Mouse (Mus musculus): ENCODE results near the gene Irgm1. TPM values are rescaled to one million over a fixed set of nuclear protein-coding genes. Genes with fewer than 3 reads are reported as not detected.

The Irgm1 gene
- total RNA-seq, 1 experiment, result 5.7 TPM

DNA sequence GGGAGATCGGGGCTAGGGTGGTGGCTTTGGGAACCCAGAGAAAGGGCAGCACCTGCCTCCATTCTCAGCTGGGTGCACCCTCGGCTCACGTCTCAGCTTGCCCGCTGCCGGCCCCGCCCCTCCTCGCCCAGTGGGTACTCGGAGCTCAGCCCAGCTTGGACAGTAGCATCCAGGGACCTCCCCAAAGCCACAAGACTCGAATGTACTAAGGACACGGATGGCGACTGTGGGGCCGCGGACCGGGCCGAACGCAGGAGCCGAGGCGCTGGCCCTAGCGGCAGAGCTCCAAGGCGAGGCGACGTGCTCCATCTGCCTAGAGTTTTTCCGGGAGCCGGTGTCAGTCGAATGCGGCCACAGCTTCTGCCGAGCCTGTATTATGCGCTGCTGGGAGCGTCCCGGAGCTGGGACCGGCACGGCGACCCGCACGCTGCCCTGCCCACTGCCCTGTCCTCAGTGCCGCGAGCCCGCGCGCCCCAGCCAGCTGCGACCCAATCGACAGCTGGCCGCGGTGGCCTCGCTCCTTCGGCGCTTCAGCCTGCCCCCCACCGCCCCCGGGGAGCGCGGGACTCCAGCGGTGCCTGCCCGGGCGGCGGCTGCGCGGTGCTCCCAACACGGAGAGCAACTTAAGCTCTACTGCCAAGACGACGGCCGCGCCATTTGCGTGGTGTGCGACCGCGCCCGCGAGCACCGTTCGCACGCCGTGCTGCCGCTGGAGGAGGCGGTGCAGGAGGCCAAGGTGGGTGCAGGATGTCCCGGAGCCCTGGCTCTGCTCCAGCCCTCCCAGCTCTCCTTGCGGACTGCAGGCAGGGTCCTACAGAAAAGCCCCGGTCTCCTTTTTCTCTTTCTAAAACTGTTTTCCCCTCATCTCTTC, 33.9 kb downstream of the Irgm1 start:
- peak overlapping the region; percentile 69 for H3K9ac ChIP-seq (ENCODE audit: insufficient read depth, low read depth, low read length, poor library complexity, severe bottlenecking)
- no peaks in the 10 kb centered on the region for H3K36me3 ChIP-seq (ENCODE audit: control insufficient read depth, insufficient read depth, low read length, poor library complexity, severe bottlenecking)
- TF ChIP-seq ZC3H11A (IDR thresholded peaks at IDR 0.05; ENCODE audit: borderline replicate concordance, low read depth, low read length) (no peak), CHD2 (IDR thresholded peaks at IDR 0.05; ENCODE audit: low read depth, low read length) (no peak), MAFK (IDR thresholded peaks at IDR 0.05; ENCODE audit: insufficient read depth, low read depth, low read length) (no peak), ZNF384 (IDR thresholded peaks at IDR 0.05; ENCODE audit: low read depth, low read length) (no peak), HCFC1 (IDR thresholded peaks at IDR 0.05; ENCODE audit: borderline replicate concordance, insufficient read depth, low read length) (no peak)
- no peaks in the 10 kb centered on the region for H3K9me3 ChIP-seq (ENCODE audit: control insufficient read depth, insufficient read depth, low read depth, low read length)
- no peak overlapping the region for H3K27ac ChIP-seq (ENCODE audit: insufficient read depth, low read depth, low read length, poor library complexity, severe bottlenecking)
- in situ Hi-C loops (cut with MboI; ENCODE audit: low sequenced_read_pairs in 2 of 2, unreplicated experiment in 2 of 2), result no loop called here
- no peak for DNase-seq (ENCODE audit: low read depth, low spot score)
- H3K4me1 ChIP-seq (ENCODE audit: control insufficient read depth in 2 of 2, insufficient read depth in 2 of 2, low read length in 2 of 2, poor library complexity in 1 of 2), result peaks cover 0 to 14% of the 10 kb centered on the region in 2 experiments; a peak in 2 of 4 replicates
- H3K4me3 ChIP-seq (ENCODE audit: insufficient read depth in 1 of 2, low read depth in 1 of 2, low read length in 2 of 2, poor library complexity in 1 of 2, severe bottlenecking in 1 of 2), result peak overlapping the region; percentile 83 to 84

DNA sequence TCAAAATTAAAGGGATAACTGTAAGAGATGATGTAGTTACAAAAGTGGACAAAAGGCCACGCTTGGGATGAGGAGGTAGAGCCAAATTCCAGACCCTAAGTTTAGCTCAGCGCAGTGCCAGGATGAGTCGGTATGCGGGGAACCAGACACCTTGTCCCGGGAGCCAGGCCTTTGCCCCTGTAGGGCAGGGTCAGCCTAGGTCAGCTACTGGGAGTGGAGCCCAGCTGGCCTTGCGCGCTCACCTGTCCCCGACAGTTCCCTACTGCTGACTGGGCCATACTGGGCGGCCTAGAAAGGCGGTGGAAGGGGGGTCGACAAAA, 34.5 kb downstream of the Irgm1 start:
- no peaks in the 10 kb centered on the region for H3K36me3 ChIP-seq (ENCODE audit: control insufficient read depth, insufficient read depth, low read length, poor library complexity, severe bottlenecking)
- DNase-seq (ENCODE audit: low read depth, low spot score), result no peak
- no peak overlapping the region for H3K27ac ChIP-seq (ENCODE audit: insufficient read depth, low read depth, low read length, poor library complexity, severe bottlenecking)
- H3K9me3 ChIP-seq (ENCODE audit: control insufficient read depth, insufficient read depth, low read depth, low read length), result no peaks in the 10 kb centered on the region
- peak overlapping the region; percentile 69 for H3K9ac ChIP-seq (ENCODE audit: insufficient read depth, low read depth, low read length, poor library complexity, severe bottlenecking)
- peak overlapping the region; percentile 83 to 84 for H3K4me3 ChIP-seq (ENCODE audit: insufficient read depth in 1 of 2, low read depth in 1 of 2, low read length in 2 of 2, poor library complexity in 1 of 2, severe bottlenecking in 1 of 2)
- H3K4me1 ChIP-seq (ENCODE audit: control insufficient read depth in 2 of 2, insufficient read depth in 2 of 2, low read length in 2 of 2, poor library complexity in 1 of 2), result peaks cover 0 to 14% of the 10 kb centered on the region in 2 experiments; a peak in 2 of 4 replicates
- no peak for TF ChIP-seq HCFC1 (IDR thresholded peaks at IDR 0.05; ENCODE audit: borderline replicate concordance, insufficient read depth, low read length)
- no peak for TF ChIP-seq CHD2 (IDR thresholded peaks at IDR 0.05; ENCODE audit: low read depth, low read length)
- no peak for TF ChIP-seq ZNF384 (IDR thresholded peaks at IDR 0.05; ENCODE audit: low read depth, low read length)
- TF ChIP-seq MAFK (IDR thresholded peaks at IDR 0.05; ENCODE audit: insufficient read depth, low read depth, low read length), result no peak
- in situ Hi-C loops (cut with MboI; ENCODE audit: low sequenced_read_pairs in 2 of 2, unreplicated experiment in 2 of 2), result no loop called here

DNA sequence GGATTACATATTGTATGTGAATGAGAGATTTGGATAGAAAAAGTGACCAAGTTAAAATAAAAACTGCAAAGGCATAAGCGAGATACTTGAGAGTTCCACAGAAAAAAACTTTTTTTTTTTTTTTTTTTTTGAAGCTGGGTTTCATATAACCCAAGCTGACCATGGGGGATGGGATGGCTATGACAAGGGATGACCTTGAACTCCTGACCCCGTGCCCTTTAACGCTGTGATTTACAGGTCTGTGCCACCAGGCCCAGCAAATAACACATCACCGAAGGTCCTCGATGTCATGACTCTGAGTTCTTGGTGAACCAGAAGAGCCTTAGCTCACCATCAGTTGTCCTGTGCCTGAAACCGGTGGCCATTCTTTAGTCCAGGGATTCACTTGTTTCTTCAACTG, 35.6 kb downstream of the Irgm1 start:
- TF ChIP-seq ZNF384 (IDR thresholded peaks at IDR 0.05; ENCODE audit: low read depth, low read length), result peak; percentile 85
- TF ChIP-seq CHD2 (IDR thresholded peaks at IDR 0.05; ENCODE audit: low read depth, low read length), result no peak
- H3K36me3 ChIP-seq (ENCODE audit: control insufficient read depth, insufficient read depth, low read length, poor library complexity, severe bottlenecking), result no peaks in the 10 kb centered on the region
- no peak for DNase-seq (ENCODE audit: low read depth, low spot score)
- H3K4me1 ChIP-seq (ENCODE audit: control insufficient read depth in 2 of 2, insufficient read depth in 2 of 2, low read length in 2 of 2, poor library complexity in 1 of 2), result peaks cover 0 to 14% of the 10 kb centered on the region in 2 experiments; a peak in 2 of 4 replicates
- in situ Hi-C loops (cut with MboI; ENCODE audit: low sequenced_read_pairs in 2 of 2, unreplicated experiment in 2 of 2), result no loop called here
- no peak overlapping the region for H3K27ac ChIP-seq (ENCODE audit: insufficient read depth, low read depth, low read length, poor library complexity, severe bottlenecking)
- no peak overlapping the region for H3K4me3 ChIP-seq (ENCODE audit: insufficient read depth in 1 of 2, low read depth in 1 of 2, low read length in 2 of 2, poor library complexity in 1 of 2, severe bottlenecking in 1 of 2)
- no peak overlapping the region for H3K9ac ChIP-seq (ENCODE audit: insufficient read depth, low read depth, low read length, poor library complexity, severe bottlenecking)
- H3K9me3 ChIP-seq (ENCODE audit: control insufficient read depth, insufficient read depth, low read depth, low read length), result no peaks in the 10 kb centered on the region

DNA sequence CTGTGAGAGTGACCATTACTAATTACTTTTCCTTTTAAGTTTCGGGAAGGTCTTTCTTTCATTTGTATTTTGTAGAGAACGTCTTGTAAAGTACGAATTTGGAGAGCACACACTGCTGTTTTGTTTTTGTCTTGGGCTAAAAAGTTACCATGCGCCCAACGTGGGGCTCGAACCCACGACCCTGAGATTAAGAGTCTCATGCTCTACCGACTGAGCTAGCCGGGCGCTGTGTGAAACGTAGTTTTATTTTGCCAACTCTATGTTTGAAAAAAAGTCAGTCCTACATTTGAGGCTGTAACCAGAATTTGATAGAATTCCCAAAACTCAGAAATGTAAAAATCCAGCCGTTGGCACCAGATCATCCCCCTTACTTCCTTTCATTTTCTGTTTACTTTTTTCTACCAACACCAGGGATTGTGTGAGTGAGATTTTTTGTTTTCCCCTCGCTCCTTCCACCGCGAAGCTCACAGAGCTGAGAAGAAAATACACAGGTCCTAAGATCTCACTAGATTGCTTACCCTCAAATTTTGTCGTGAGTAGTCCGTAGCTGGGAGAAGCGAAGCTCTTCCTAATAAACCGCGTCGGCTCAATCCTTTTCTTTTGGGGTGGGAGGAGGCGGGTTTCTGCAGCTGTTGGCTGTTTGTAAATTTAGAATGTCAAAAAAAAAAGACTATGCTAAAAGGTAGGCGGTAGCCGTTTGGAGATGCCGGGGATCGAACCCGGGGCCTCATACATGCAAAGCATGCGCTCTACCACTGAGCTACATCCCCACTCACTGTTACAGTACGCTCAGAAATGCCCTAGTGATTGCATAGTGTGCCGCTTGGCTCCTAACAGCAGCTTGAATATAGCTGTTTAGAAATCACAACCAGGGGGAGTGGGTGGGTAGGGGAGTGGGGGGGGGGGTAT, 37.5 kb downstream of the Irgm1 start:
- Histone ChIP-seq H3K4me3 (ENCODE audit: insufficient read depth in 1 of 2, low read depth in 1 of 2, low read length in 2 of 2, poor library complexity in 1 of 2, severe bottlenecking in 1 of 2) (peak overlapping the region; percentile 72 to 87), H3K9me3 (ENCODE audit: control insufficient read depth, insufficient read depth, low read depth, low read length) (no peaks in the 10 kb centered on the region), H3K27ac (ENCODE audit: insufficient read depth, low read depth, low read length, poor library complexity, severe bottlenecking) (no peak overlapping the region; the same call in 1 of the 2 replicates), H3K9ac (ENCODE audit: insufficient read depth, low read depth, low read length, poor library complexity, severe bottlenecking) (peak overlapping the region; percentile 73), H3K36me3 (ENCODE audit: control insufficient read depth, insufficient read depth, low read length, poor library complexity, severe bottlenecking) (no peaks in the 10 kb centered on the region), H3K4me1 (ENCODE audit: control insufficient read depth in 2 of 2, insufficient read depth in 2 of 2, low read length in 2 of 2, poor library complexity in 1 of 2) (peaks cover 0 to 14% of the 10 kb centered on the region in 2 experiments; a peak in 2 of 4 replicates)
- in situ Hi-C loops (cut with MboI; ENCODE audit: low sequenced_read_pairs in 2 of 2, unreplicated experiment in 2 of 2), result no loop called here
- peak; percentile 71 for DNase-seq (ENCODE audit: low read depth, low spot score)
- TF ChIP-seq ZNF384 (IDR thresholded peaks at IDR 0.05; ENCODE audit: low read depth, low read length) (peak; percentile 66; the same call in 1 of the 2 replicates), ZC3H11A (IDR thresholded peaks at IDR 0.05; ENCODE audit: borderline replicate concordance, low read depth, low read length) (no peak), CHD2 (IDR thresholded peaks at IDR 0.05; ENCODE audit: low read depth, low read length) (no peak), MAFK (IDR thresholded peaks at IDR 0.05; ENCODE audit: insufficient read depth, low read depth, low read length) (peak; percentile 96)
